Mouse (Mus musculus) yolk sac, embryonic 10.5 days (tissue): ENCODE measurements at regions not wholly inside any gene's neighbourhood (a gene's known extent, or its start where the extent isn't known, plus 50 kb on each side); places are given as distances from the start of the nearest gene placed in this dataset.
A peak's percentile ranks its signal among the peaks of the same experiment; 100 is the strongest.

Experiments
- DNase-seq: peaks from one replicate; pipeline ENCODE4 v3.0.0-alpha.2; 2017; ENCODE audit warnings: low spot score

DNA sequence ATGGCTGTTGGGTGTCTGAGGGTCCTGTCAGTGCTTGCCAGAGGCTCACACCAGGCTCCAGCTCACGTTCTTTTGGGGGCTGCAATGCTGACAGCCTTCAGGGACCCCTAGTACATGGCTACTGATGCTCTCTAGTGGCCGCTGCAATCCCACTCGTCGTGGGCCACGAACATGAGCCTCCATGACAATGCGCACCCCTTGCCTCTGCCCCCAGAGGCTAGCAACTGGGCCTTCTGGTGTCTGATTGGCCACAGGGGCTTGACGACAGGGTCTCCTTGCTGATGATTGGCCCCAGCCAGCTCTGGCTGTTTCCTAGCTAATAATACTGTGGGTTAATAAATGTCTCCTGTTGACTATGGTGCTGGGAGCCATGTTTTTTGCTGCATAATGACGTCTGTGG lies 61.1 kb downstream of the Rtl1 start:
- peak; percentile 70 for DNase-seq

DNA sequence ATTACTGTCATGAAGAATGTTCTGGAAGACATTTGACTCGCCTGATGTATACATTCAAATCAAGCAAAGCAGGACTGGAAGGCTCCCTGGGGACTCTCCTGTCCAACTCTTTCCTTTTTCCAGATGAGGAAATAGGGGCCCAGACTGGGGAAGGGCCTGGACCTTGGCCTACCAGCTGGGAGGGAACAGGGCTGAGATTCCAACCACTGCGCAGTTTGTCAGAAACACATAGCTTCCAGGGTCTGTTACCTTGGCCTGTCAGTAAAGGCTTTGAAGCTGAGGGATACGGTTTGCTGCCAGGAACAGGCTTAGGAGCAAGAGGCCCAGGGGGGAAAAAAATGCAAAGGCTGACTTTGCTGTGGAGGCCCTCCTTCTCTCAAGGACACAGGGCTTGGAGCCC lies 61.5 kb downstream of the Rtl1 start:
- no peak for DNase-seq

DNA sequence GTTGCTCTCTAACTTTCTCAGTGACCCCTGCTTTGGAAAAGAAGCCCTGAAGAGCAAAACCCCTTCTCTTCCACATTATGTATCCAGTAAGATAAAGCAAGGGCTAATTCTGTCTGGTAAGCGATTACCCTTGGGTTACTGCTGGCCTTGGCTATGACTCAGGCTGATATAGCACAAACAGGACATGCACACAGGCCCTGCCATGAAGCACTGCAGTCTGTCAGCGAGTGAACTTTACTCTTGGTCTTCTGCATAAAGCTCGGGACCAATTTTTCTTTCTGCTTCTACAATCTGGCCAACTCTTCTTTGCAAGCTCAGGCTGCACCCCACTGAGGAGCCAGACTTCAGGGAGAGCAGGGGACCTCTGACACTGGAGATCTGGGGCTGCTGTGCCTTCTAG lies 63.6 kb downstream of the Rtl1 start:
- no peak for DNase-seq

DNA sequence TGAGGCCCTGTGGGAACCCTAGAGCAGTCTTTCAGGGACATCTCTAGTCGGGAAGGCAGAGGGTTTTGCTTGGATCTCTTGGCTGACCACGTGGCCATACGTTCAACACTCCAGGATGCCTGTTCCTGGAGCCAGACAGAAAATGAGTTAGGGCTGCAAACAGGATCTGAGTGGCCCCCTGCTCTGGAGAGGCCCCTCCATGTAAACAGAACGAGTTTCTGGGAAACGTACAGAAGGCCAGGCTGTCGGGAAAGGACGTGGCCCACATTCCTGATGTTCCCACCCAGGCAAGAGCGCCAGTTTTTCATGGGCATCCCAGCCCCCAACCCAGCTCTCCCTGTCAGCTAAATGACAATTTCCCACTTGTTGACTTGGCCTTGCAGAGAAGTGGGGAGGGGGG lies 67.7 kb downstream of the Rtl1 start:
- peak; percentile 67 for DNase-seq

- no peak for DNase-seq
Observed at GRCm38 (mm10) chr12:109531347-109532023, 68.6 kb downstream of the Rtl1 start.

DNA sequence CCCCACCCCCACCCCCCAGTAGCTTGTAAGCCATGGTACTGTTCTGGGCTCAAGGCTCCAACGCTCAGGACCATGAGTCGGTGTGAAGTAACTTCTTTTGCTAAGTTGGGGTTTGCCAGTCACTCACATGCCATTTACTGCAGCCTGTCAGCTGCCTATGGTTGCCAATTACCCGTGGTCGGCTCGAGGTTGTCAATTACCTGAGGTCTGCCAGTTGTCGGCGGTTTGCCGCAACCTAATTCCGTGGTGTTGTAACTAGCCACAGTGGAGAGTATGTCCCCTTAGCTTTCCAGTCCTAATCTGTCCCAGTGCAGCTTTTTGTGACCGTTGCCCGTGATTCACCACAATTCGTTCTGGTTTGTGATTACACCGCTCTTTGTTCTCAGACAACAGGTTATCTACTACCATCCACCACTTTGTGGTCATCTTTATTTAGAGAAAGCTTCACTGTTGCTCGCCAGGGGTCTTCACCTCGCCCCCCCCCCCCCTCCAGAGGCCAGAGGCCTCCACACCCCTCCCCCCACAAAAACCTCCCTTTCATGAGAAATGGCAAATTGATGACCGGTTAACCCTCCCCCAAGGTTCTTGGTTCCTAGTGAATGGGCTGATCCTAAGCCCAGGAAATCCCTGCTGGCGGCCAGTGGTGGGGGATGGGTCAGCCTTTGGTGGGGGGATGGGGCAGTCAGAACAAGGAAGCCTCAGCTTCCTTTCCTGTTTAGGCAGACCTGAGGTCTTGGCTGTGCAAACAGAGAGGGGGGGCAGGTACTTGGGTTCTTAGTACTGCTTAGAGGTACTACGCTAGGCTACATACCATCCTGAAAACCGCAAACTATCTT lies 69.7 kb downstream of the Rtl1 start:
- DNase-seq: peak; percentile 72

- no peak for DNase-seq
Observed at GRCm38 (mm10) chr12:109529501-109529900, 70.6 kb downstream of the Rtl1 start.

GRCm38 (mm10) chr12:109528966-109529365 lies 71.2 kb downstream of the Rtl1 start:
- DNase-seq: no peak

DNA sequence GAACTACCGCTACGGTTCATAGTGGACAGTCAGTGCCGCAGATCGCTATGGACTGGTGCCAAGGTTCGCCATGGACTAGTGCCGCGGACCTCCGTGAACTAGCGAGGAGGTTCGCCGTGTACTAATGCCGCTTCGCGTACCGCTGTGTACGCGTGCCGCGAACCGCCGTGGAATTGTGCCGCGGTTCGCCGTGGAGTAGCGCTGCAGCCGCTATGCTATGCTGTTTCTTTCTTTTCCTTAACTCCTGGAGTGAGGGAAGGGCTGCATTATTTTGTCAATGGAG lies 71.9 kb downstream of the Rtl1 start:
- DNase-seq: no peak

- DNase-seq: peak; percentile 50
Observed at GRCm38 (mm10) chr12:109527414-109528262, 72.5 kb downstream of the Rtl1 start.

- peak; percentile 43 for DNase-seq
Observed at GRCm38 (mm10) chr12:109525613-109526012, 73.0 kb downstream of the Dlk1 start.

DNA sequence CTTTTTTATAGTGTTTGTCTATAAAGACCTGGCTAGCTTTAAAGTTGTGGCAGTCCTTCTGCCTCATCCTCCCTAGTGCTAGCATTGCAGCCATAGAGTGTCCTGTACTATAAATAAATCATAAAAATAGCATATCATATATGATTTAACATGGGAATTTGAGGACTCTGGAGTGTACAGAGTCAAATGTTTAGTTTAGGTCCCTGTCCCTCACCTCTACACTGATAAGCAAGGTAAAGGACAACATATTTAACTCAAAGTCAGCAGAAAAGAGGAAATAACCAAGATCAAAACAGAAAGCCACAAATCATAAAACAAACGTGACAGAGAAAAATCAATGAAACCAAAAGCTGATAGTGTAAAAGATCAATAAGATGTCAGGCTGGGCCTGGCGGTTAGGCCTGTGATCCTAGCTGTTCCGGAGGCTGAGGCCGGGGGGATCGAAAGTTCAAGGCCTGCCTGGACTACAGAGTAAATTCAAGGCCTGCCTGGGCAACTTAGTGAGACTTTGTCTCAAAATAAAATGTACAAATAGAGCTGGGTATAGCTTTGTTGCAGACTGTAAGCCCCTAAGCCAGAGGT lies 68.7 kb downstream of the Dlk1 start:
- no peak for DNase-seq

DNA sequence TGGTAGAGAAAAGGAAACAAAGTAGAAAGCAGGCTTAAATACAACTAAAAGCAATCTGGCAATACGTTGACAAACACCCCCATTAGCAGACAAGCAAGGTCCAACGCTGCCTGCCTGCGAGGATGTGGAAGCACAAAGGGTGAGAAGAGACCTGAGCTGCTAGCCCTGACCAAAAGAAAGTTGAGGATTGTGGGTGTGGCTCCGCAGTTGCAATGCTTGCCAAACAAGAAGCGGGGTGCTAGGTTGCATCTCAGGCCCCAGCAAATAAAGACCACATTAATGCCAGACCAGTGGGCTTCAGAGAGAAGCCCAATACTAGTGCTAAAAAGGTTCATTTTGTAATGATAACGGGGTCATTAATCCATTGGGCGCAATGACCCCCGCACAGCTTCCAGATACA lies 67.8 kb downstream of the Dlk1 start:
- DNase-seq: no peak

DNA sequence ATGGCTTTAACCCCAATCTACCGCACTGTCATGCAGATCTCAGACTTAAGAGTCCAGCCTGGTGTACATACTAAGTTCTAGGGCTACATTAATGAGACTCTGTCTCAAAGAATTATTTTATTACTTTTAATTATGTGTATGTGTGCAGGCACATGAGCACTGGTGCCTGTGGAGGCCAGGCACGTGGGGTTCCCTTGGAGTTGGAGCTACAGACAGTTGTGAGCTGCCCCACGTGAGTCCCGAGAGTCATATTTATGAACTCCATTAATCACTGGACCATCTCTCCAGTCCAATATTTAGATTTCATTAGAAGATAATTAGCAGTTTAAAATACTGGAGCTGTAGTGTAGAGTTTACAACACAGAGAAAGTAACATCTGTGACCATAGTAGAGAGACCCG lies 67.2 kb downstream of the Dlk1 start:
- no peak for DNase-seq

GRCm38 (mm10) chr12:109518413-109519021 lies 65.9 kb downstream of the Dlk1 start:
- DNase-seq: peak; percentile 69

GRCm38 (mm10) chr12:109517764-109518163 lies 65.1 kb downstream of the Dlk1 start:
- DNase-seq: no peak

DNA sequence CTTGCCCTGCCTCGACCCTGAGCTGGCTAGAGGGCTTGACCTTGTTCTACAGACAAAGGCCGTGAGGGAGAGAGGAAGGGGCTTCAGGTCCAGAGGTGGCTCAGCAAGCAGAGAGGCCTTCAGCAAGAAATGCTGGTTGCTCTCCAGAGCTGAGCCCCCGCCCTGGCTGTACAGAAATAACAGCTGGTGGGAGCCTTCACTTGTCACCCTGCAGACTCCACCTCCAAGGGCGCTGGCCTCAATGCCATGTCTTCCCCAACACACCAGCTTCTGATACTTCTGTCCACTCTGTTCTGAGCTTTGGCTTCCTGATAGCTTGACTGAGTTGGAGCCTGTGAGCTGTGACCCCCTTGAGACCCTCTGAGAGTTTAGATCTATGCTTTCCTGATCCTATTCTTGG lies 64.3 kb downstream of the Dlk1 start:
- DNase-seq: no peak

DNA sequence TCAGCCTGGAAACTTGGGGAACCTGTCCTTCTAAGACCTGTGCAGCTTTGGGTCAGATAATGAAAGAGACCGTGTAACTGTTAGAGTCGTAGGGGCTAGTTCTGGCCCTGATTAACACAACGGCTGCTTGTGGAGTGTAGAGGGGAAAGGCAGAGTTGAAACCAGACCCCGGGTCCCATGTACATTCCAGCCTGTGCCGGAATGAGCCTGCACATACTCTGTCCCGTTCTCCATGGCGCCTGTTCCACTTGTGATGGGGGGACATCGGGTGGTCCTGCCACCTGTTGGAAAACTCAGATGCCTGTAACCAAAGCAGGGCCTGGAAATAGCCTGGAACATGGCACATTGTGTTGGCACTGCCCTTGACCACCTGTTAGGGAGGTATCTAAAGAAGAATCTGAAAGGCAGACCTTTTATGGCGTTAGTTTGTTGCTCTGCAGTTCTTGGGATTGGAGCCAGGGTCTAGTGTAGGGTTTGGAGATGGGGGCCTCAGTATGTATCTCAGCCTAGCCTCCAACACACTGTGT lies 61.7 kb downstream of the Dlk1 start:
- DNase-seq: no peak
